Mouse (Mus musculus): Measurements from ENCODE around the gene Wipf2.

DNA sequence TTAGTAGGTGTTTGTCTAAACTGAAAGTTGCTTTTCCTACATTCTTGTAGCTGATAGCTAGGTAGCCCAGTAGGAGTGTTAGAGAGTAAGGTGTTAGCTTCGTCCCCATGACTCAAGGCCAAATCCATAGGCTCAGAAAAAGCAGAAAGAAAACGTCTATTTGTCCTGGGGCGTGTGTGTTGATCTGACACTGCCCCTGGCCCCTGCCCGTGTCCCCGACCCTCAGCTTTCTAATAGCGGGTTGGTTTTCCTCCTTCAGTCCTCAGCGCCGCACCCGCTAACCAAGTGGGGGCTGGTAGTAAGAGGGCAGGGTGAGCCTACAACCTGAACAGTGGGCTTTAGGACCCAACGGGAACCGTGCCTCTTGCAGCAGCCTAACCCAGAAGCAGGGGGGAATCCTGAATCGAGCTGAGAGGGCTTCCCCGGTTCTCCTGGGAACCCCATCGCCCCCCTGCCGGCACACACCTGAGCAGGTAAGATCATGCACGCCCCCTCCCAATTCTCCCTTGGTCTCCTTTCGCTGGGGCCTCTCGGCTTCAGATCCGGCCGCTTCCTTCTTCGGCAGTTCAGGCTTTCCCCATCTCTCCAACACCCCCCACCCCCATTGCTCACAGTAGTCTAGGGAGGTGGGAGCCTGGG, 64.1 kb downstream of the Wipf2 start, which contains the start of gene Rara:
- no peak for TF ChIP-seq GATA1 (IDR thresholded peaks at IDR 0.05; ENCODE audit: borderline replicate concordance, low read length)
- TF ChIP-seq CTCF (IDR thresholded peaks at IDR 0.05; ENCODE audit: low read depth, low read length) = no peak

All from G1E (cell line).